Mouse (Mus musculus) kidney, postnatal 0 days (tissue): ENCODE measurements around the gene Ear6. TPM values are rescaled to one million over a fixed set of nuclear protein-coding genes. Genes with fewer than 3 reads are reported as not detected.
A peak's percentile ranks its signal among the peaks of the same experiment; 100 is the strongest.

Experiments
- ATAC-seq: fragments of 200-750 bp; cut with Nextera tagmentation; replicated peaks from 2 replicates; pipeline ENCODE4 v1.8.0; 2017; ENCODE audit warnings: low read depth, moderate number of reproducible peaks, moderate TSS enrichment, moderate library complexity; ENCODE audit not compliant: low FRiP score
- DNase-seq: peaks from one replicate; pipeline ENCODE4 v3.0.0-alpha.2; 2016; ENCODE audit warnings: low spot score
- H3K27ac ChIP-seq: fragments of 300-500 bp; sonication (generic); 2 replicates; pipeline ENCODE4 v1.5.1; 2014; ENCODE audit warnings: mild to moderate bottlenecking
- H3K27me3 ChIP-seq: fragments of 300-500 bp; sonication (generic); 2 replicates; pipeline ENCODE4 v1.6.1; 2014; ENCODE audit warnings: low read length, mixed read lengths; ENCODE audit not compliant: insufficient read depth
- H3K36me3 ChIP-seq: fragments of 300-500 bp; sonication (generic); 2 replicates; pipeline ENCODE4 v1.6.1; 2014; ENCODE audit warnings: low read length, mixed read lengths; ENCODE audit not compliant: insufficient read depth
- H3K4me1 ChIP-seq: fragments of 300-500 bp; sonication (generic); replicated peaks from 2 replicates; pipeline ENCODE4 v1.6.1; 2014; ENCODE audit warnings: antibody characterized with exemption, low read length, mixed read lengths; ENCODE audit not compliant: insufficient read depth
- H3K4me2 ChIP-seq: fragments of 300-500 bp; sonication (generic); 2 replicates; pipeline ENCODE4 v1.6.1; 2014; ENCODE audit warnings: mild to moderate bottlenecking, low read length, moderate library complexity, mixed read lengths
- H3K4me3 ChIP-seq: fragments of 300-500 bp; sonication (generic); replicated peaks from 2 replicates; pipeline ENCODE4 v1.5.1; 2014; ENCODE audit warnings: low read depth, low read length
- H3K9ac ChIP-seq: fragments of 300-500 bp; sonication (generic); 2 replicates; pipeline ENCODE4 v1.6.1; 2014; ENCODE audit warnings: low read depth, low read length
- H3K9me3 ChIP-seq: fragments of 300-500 bp; sonication (generic); replicated peaks from 2 replicates; pipeline ENCODE4 v1.6.1; 2016; ENCODE audit warnings: low read length, inconsistent platforms, mixed read lengths
- CTCF ChIP-seq: IDR thresholded peaks from 2 replicates; pipeline ENCODE4 v1.5.1; 2016; ENCODE audit warnings: antibody characterized with exemption, low read depth, mild to moderate bottlenecking, moderate library complexity
- WGBS: fragments of 180-500 bp; shearing (Covaris S2); extraction: QIAGEN DNeasy Blood & Tissue Kit; methylation state at CpG from one replicate; pipeline ENCODE4 v1.1.7; 2014; 5-methylcytosine and 5-hydroxymethylcytosine counted together
- microRNA-seq: library from miRNA; unstranded; fragments of <30 nt; microRNA quantifications from one replicate; pipeline ENCODE4, GENCODE M21; 2016
- polyA plus RNA-seq: library from polyadenylated mRNA; unstranded; fragments of >200 nt; fragmentation: Nextera tagmentation; extraction: Ambion mirVana; gene quantifications from 2 replicates; pipeline ENCODE4 v1.2.1, GENCODE M21; 2015

The Ear6 gene
- polyA plus RNA-seq, 1 experiment from 2014 or later = not detected

DNA sequence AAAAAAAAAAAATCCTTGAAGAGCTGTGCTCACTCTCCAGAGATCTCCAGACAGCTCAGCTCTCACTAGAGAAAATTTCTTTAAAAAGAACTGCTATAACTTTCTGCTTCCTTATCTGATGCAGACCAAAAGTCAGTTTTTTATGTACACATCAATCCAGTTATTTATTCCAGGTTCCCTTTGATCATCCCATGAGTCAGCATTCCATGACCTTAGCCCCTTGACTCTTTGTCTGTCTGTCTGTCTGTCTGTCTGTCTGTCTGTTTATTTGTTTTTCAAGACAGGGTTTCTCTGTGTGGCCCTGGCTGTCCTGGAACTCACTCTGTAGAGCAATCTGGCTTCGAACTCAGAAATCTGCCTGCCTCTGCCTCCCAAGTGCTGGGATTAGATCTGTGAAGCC, 45.9 kb downstream of the Ear6 start:
- no peak for TF ChIP-seq CTCF
- no peak overlapping the region for H3K9ac ChIP-seq
- H3K4me2 ChIP-seq = no peak overlapping the region
- H3K36me3 ChIP-seq = no peaks in the 10 kb centered on the region
- 97% methylated on average over 1 of the region's 1 CpGs for WGBS
- H3K4me3 ChIP-seq = no peak overlapping the region
- H3K4me1 ChIP-seq = no peaks in the 10 kb centered on the region
- no peak overlapping the region for H3K27ac ChIP-seq
- DNase-seq = no peak
- H3K27me3 ChIP-seq = no peaks in the 10 kb centered on the region
- H3K9me3 ChIP-seq = no peaks in the 10 kb centered on the region
- no peak for ATAC-seq

DNA sequence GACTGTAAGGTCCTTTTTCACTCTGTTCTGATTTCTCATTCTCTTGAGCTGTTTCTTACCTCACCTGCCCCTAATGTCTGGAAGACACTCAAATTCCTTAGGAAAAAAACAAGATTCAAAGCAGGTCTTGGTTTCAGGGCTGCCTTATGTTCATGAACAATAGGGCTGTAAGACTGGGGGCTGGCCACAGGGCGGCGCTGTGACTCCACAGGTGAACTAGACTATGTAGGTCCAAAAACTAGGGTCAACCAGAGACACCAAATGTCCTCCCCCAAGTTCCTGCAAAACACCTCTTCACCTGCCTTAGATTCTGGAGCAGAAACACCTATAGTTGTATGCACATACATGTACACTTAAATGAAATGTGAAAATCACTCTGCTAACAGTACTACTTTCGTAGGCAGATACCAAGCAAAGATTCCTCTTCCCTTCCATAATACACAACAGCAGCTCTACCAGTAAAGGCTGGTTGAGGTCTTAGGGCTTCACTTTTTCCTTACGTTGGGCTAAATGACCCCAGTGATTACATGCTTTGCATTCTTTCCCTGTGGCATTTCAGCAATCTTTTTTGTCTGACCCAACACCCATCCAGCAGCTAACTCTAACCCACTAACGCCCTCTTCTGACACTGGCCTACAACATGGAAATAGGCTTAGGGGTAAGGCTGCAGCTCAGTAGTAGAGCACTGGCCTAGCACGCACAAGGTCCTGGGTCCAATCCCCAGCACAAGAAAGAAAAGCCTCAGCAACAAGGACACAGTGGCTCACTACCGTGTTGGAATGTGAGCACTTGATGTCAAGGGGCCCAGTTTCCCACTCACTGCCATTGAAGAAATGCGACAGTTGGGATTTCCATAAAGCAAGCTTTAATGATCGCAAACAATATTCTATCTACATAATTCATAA, 49.6 kb downstream of the Ear6 start:
- Histone ChIP-seq H3K36me3 (no peaks in the 10 kb centered on the region), H3K4me2 (no peak overlapping the region), H3K9ac (no peak overlapping the region), H3K9me3 (no peaks in the 10 kb centered on the region), H3K27me3 (no peaks in the 10 kb centered on the region), H3K4me3 (no peak overlapping the region), H3K27ac (no peak overlapping the region), H3K4me1 (no peaks in the 10 kb centered on the region)
- ATAC-seq (peak; percentile 73; the same call in 1 of the 2 replicates), DNase-seq (peak; percentile 85)
- peak; percentile 96 for TF ChIP-seq CTCF
- WGBS = 61% methylated on average over 9 of the region's 9 CpGs

DNA sequence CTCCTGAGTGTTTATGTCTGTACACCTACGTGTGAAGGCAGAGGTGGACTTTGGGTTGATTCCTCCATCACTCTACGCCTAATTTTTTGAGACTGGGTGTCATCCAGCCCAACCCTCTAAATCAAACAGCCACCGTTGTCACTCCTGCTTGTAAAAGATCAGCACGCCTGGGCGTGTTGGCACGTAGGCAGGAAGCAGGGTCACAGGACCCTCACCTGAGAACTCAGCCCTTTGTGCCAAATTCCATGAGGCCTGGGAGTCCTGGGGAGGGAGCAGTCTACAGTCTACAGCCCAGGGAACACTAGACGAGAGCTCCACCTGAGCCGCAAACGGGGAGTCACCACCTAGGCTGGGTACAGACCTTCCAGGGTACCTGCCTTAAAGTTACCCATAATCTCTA, 50.3 kb downstream of the Ear6 start:
- no peak overlapping the region for H3K27ac ChIP-seq
- DNase-seq (no peak), ATAC-seq (no peak)
- H3K9ac ChIP-seq = no peak overlapping the region
- WGBS = 76% methylated on average over 9 of the region's 9 CpGs
- no peak overlapping the region for H3K4me3 ChIP-seq
- no peaks in the 10 kb centered on the region for H3K27me3 ChIP-seq
- H3K4me2 ChIP-seq = no peak overlapping the region
- no peaks in the 10 kb centered on the region for H3K36me3 ChIP-seq
- H3K9me3 ChIP-seq = no peaks in the 10 kb centered on the region
- no peak for TF ChIP-seq CTCF
- H3K4me1 ChIP-seq = no peaks in the 10 kb centered on the region

Small RNAs within 50 kb of the gene (microRNA-seq; reads per million reads assigned to microRNA genes)
- gene Gm27375 = not detected

Other genes with a start within 250 kb of the Ear6 start
- gene Gm17078, start 242.4 kb upstream of the Ear6 start, polyA plus RNA-seq = not detected in 2 replicates
- gene Gm4181, start 218.0 kb upstream of the Ear6 start, polyA plus RNA-seq = not detected in 2 replicates
- not detected in 2 replicates for gene Gm17079, start 158.2 kb upstream of the Ear6 start, polyA plus RNA-seq
- gene Gm5800, start 136.5 kb upstream of the Ear6 start, polyA plus RNA-seq = not detected in 2 replicates
- 0.28 and 0.33 TPM in 2 replicates for gene Ang4, start 80.1 kb upstream of the Ear6 start, polyA plus RNA-seq
- gene AY358078, start 53.7 kb upstream of the Ear6 start, polyA plus RNA-seq = not detected in 2 replicates
- gene Mettl17, start 31.1 kb downstream of the Ear6 start, polyA plus RNA-seq = 46.3 and 46.6 TPM in 2 replicates
- 0.12 and 0.15 TPM in 2 replicates for gene Slc39a2, start 39.2 kb downstream of the Ear6 start, polyA plus RNA-seq
- gene Ndrg2, start 60.5 kb downstream of the Ear6 start, polyA plus RNA-seq = 89.2 and 95.3 TPM in 2 replicates
- gene Tppp2, start 64.7 kb downstream of the Ear6 start, polyA plus RNA-seq = not detected in 2 replicates
- not detected in 2 replicates for gene Rnase13, start 69.1 kb downstream of the Ear6 start, polyA plus RNA-seq
- gene Arhgef40, start 131.0 kb downstream of the Ear6 start, polyA plus RNA-seq = 58.0 and 61.3 TPM in 2 replicates
- gene Tmem253, start 162.0 kb downstream of the Ear6 start, polyA plus RNA-seq = 1.7 and 2.3 TPM in 2 replicates
- 34.0 and 35.8 TPM in 2 replicates for gene Zfp219, start 167.0 kb downstream of the Ear6 start, polyA plus RNA-seq
- gene Olfr221, start 188.8 kb downstream of the Ear6 start, polyA plus RNA-seq = not detected in 2 replicates